Mouse (Mus musculus): ENCODE results near the gene Fxn. TPM values are rescaled to one million over a fixed set of nuclear protein-coding genes. Genes with fewer than 3 reads are reported as not detected.

The Fxn gene
- polyA plus RNA-seq (2015; fragmentation: Nextera tagmentation; extraction: Ambion mirVana) = 36.5 and 44.0 TPM in 2 replicates

DNA sequence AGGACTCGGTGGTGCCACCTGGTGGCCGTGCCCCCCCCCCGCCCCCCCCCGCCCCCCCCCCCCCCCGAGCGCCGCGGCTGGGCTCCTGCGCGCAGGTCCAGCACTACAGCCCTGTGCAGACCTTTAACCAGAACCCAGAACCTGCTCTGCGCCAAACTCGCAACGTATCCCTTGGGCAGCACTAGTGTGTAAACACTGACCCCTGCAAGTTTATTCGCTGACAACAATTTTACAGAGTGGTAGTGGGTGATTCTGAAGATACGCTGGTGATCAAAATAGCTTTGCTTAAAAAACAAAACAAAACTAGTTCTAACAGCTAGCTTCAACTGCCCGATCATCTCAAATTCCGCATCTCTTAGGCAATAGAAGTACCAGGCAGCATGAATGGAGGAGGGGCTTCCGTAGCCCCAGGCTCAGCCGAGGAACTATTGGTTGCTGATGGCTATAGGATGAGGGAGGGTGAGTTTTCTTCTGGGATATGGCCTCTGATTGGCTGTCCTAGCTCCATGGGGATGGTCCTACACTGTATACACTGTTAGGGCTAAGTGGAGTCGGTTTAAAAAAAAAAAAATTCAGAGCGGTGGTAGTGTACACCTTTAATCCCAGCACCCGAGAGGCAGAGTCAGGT is at the start of gene Fxn:
Gene Fxn, minus strand, starts transcription at position 5 of the 628 bp plus-strand sequence.
- Histone ChIP-seq H3K27me3 (ENCODE audit: control insufficient read depth, insufficient read depth, low read depth, low read length) (no peaks in the 10 kb centered on the region), H3K27ac (ENCODE audit: low read length) (peak within 1 kb of the TSS; percentile 91), H3K4me3 (ENCODE audit: low read depth, low read length) (peak within 1 kb of the TSS; percentile 76), H3K9ac (ENCODE audit: low read depth, low read length) (peak within 1 kb of the TSS; percentile 74), H3K9me3 (replicated peaks; ENCODE audit: control insufficient read depth, low read length) (no peaks in the 10 kb centered on the region), H3K4me1 (ENCODE audit: control insufficient read depth, low read depth, low read length) (peaks cover 25% of the 10 kb centered on the region), H3K36me3 (ENCODE audit: control insufficient read depth, insufficient read depth) (no peaks in the 10 kb centered on the region), H3K4me2 (ENCODE audit: low read depth, low read length) (peak within 1 kb of the TSS; percentile 85)
- ATAC-seq (ENCODE audit: low read depth) = peak; percentile 90
- WGBS (ENCODE audit: insufficient replicate concordance) = under 1% methylated on average over 16 of the region's 22 CpGs

DNA sequence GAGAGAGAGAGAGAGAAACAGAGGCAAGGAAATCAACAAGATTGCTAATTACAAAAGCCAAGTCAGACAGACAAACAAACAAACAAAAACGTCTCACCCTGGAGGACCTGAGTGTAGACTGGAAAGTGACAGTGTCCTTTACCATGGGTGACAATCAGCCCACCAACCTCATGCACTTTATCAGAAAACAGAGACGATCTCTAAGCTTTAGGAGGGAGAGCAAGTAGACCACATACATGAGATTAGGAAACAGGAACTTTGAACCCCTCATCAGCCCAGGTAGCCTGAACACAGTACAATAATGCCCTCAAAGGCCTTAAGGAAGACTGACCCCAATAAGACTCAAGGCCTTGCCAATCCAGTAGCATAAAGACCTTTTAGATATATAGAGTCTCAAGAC is 47.5 kb upstream of the Fxn start:
- ATAC-seq (ENCODE audit: low read depth) = no peak
- H3K4me2 ChIP-seq (ENCODE audit: low read depth, low read length) = no peak overlapping the region

DNA sequence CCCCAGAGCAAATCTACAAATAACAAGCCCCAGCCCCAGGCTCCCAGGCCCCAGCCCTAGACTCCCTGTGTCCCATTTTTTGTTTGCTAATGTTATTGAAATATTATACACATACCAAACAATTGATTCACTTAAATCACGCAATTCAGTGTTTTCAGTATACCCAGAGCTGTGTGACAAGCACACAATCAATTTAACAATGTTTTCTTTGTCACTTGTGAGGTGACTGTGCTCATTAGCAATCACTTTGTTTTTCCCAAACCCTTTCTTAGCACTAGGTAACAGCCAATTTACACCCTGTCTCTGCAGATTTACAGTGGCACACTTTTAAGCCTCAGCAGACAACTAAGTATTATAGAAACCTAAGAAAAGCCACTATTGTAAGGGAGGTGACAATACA is 46.6 kb upstream of the Fxn start:
- Histone ChIP-seq H3K9me3 (replicated peaks; ENCODE audit: control insufficient read depth, low read length) (no peaks in the 10 kb centered on the region), H3K9ac (ENCODE audit: low read depth, low read length) (no peak overlapping the region), H3K4me3 (ENCODE audit: low read depth, low read length) (no peak overlapping the region), H3K4me2 (ENCODE audit: low read depth, low read length) (no peak overlapping the region), H3K27me3 (ENCODE audit: control insufficient read depth, insufficient read depth, low read depth, low read length) (no peaks in the 10 kb centered on the region), H3K4me1 (ENCODE audit: control insufficient read depth, low read depth, low read length) (no peaks in the 10 kb centered on the region), H3K36me3 (ENCODE audit: control insufficient read depth, insufficient read depth) (no peaks in the 10 kb centered on the region), H3K27ac (ENCODE audit: low read length) (no peak overlapping the region)
- 67% methylated on average over 1 of the region's 1 CpGs for WGBS (ENCODE audit: insufficient replicate concordance)
- no peak for ATAC-seq (ENCODE audit: low read depth)

More for the DNA sequence above, 47.5 kb upstream of the Fxn start:
- WGBS (ENCODE audit: insufficient replicate concordance) = 27% methylated on average over 2 of the region's 2 CpGs
- Histone ChIP-seq H3K9me3 (replicated peaks; ENCODE audit: control insufficient read depth, low read length) (no peaks in the 10 kb centered on the region), H3K4me3 (ENCODE audit: low read depth, low read length) (no peak overlapping the region), H3K27me3 (ENCODE audit: control insufficient read depth, insufficient read depth, low read depth, low read length) (no peaks in the 10 kb centered on the region), H3K9ac (ENCODE audit: low read depth, low read length) (no peak overlapping the region), H3K36me3 (ENCODE audit: control insufficient read depth, insufficient read depth) (no peaks in the 10 kb centered on the region), H3K27ac (ENCODE audit: low read length) (no peak overlapping the region), H3K4me1 (ENCODE audit: control insufficient read depth, low read depth, low read length) (no peaks in the 10 kb centered on the region)

DNA sequence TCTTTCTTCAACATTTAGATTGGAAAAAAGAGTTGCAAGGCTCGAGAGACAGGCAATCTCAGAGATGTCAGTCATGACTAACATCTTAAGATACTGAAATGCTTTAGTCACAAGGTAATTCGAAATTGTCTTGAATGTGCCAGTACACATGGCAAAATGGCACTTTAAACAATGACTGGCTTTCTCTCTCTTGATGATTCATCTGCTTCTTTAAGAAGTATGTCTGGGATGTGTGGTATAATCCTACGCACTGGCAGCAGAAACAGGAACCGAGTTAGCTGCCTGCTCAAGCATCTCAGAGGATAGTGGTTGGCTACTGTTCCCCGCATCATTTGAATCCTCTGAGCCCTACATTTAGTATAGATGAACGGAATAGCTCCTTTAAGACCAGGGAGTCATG is 45.3 kb upstream of the Fxn start:
- Histone ChIP-seq H3K9me3 (replicated peaks; ENCODE audit: control insufficient read depth, low read length) (no peaks in the 10 kb centered on the region), H3K27ac (ENCODE audit: low read length) (no peak overlapping the region), H3K36me3 (ENCODE audit: control insufficient read depth, insufficient read depth) (no peaks in the 10 kb centered on the region), H3K4me1 (ENCODE audit: control insufficient read depth, low read depth, low read length) (no peaks in the 10 kb centered on the region), H3K4me2 (ENCODE audit: low read depth, low read length) (no peak overlapping the region), H3K4me3 (ENCODE audit: low read depth, low read length) (no peak overlapping the region), H3K27me3 (ENCODE audit: control insufficient read depth, insufficient read depth, low read depth, low read length) (no peaks in the 10 kb centered on the region), H3K9ac (ENCODE audit: low read depth, low read length) (no peak overlapping the region)
- WGBS (ENCODE audit: insufficient replicate concordance) = 65% methylated on average over 6 of the region's 6 CpGs
- ATAC-seq (ENCODE audit: low read depth) = no peak

DNA sequence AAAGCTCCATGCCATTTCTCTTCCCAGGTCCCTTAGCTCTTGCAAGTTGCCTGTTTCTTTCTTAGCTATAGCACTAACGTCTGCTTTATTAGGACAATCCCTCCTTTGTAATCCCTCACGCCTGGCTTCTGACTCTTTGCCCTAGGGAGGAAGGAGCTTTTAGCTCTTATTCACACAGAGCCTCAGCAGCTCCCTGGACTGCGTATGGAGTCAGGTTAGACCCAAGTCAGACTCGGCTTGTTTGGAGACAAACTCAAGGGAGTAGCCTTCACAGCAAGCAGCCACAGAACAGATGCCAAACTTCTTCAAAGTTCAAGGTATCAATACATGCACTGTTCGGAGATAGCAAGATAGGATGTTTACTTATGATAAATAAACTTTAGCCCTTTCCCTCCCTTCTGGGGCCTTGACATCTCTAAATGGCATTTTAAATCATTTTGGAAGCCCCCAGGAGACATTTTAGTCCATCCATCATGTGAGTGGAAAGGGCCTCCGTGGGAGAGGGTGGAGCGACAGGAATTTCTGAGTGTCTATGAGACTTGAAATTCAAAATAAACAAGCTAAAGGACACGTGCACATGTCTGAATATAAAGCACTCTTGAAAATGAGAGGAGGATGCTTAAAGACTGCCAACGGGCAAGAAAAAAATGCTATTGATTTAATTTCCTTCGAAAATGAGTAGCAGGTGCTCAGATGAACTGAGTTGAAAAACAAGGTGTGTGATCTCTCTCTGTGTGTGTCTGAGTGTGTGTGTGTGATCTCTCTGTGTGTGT is 43.6 kb upstream of the Fxn start:
- H3K9me3 ChIP-seq (replicated peaks; ENCODE audit: control insufficient read depth, low read length) = no peaks in the 10 kb centered on the region
- H3K4me3 ChIP-seq (ENCODE audit: low read depth, low read length) = no peak overlapping the region
- 56% methylated on average over 10 of the region's 10 CpGs for WGBS (ENCODE audit: insufficient replicate concordance)
- no peak overlapping the region for H3K4me2 ChIP-seq (ENCODE audit: low read depth, low read length)
- no peaks in the 10 kb centered on the region for H3K4me1 ChIP-seq (ENCODE audit: control insufficient read depth, low read depth, low read length)
- H3K27me3 ChIP-seq (ENCODE audit: control insufficient read depth, insufficient read depth, low read depth, low read length) = no peaks in the 10 kb centered on the region
- no peak overlapping the region for H3K27ac ChIP-seq (ENCODE audit: low read length)
- H3K36me3 ChIP-seq (ENCODE audit: control insufficient read depth, insufficient read depth) = no peaks in the 10 kb centered on the region
- H3K9ac ChIP-seq (ENCODE audit: low read depth, low read length) = no peak overlapping the region
- ATAC-seq (ENCODE audit: low read depth) = no peak

DNA sequence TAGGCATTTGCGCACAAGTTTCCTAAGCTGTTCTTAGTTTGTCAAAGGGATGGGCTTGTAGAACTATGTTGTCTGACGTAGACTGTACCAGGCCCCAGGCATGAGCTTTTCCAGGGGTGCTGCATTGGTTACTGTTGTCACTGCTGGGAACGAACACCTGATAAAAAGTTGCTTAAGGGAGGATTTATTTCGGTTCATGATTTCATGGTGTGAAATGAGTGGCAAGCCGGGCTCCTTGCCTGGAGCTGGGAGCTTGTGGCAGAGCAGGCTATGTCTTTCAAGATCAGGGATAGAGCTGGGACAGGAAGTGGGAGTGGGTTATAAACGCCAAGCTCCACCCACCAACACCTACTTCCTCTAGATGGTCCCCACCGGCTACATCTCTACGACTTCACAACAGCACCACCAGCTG is 41.5 kb upstream of the Fxn start:
- no peaks in the 10 kb centered on the region for H3K27me3 ChIP-seq (ENCODE audit: control insufficient read depth, insufficient read depth, low read depth, low read length)
- no peak for ATAC-seq (ENCODE audit: low read depth)
- WGBS (ENCODE audit: insufficient replicate concordance) = 79% methylated on average over 8 of the region's 8 CpGs
- H3K4me3 ChIP-seq (ENCODE audit: low read depth, low read length) = no peak overlapping the region
- H3K4me1 ChIP-seq (ENCODE audit: control insufficient read depth, low read depth, low read length) = no peaks in the 10 kb centered on the region
- no peak overlapping the region for H3K27ac ChIP-seq (ENCODE audit: low read length)
- H3K9me3 ChIP-seq (replicated peaks; ENCODE audit: control insufficient read depth, low read length) = no peaks in the 10 kb centered on the region
- no peaks in the 10 kb centered on the region for H3K36me3 ChIP-seq (ENCODE audit: control insufficient read depth, insufficient read depth)
- H3K9ac ChIP-seq (ENCODE audit: low read depth, low read length) = no peak overlapping the region
- no peak overlapping the region for H3K4me2 ChIP-seq (ENCODE audit: low read depth, low read length)

DNA sequence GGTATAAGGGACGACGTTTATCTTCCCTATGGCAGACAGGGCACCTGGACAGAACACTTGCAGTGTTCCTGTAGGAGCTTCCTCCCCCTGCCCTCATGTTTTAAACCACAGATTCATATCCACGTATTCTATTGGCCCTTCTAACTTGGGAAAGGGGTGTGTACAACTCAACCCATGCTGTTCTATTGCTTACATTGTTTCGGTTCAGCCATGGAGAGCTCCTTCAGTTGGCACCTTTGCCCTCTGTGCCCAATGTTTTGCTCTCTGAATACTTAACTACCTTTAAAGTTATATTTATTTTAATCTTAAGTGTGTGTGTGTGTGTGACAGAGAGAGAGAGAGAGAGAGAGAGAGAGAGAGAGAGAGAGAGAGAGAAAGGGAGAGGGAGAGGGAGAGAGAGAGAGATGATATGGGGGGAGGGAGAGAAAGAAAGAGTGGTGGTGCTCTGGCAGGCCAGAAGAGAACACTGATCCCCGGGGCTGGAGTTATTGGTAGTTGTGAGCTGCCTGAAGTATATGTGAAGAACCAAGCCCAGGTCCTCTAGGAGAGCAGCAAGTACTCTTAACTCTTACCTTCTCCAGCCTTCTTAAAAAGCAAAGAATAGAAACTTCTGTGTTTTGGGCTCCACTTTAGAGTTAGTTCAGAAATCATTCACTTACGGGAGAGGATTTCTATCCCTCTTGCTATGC is 41.0 kb upstream of the Fxn start:
- no peak for ATAC-seq (ENCODE audit: low read depth)
- WGBS (ENCODE audit: insufficient replicate concordance) = 78% methylated on average over 6 of the region's 6 CpGs

DNA sequence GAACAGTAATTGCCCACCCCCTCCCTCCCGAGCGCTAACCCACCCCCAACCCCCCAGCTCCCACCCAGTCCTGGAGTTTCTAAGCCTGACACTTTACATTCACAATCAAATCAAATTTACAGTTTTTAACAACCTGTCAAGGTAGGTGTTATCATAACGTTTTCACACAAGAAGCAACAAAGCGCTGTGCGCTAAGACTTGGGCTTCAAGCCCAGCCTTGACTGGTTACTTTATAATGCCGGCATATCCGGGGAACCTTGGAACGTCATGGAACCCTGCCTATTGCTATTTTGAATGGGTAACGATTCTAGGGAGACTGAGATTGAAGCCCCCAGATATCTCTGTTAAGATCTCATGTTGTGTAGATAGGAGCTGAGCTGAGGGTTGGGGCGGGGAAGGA is 37.8 kb upstream of the Fxn start:
- Histone ChIP-seq H3K9me3 (replicated peaks; ENCODE audit: control insufficient read depth, low read length) (no peaks in the 10 kb centered on the region), H3K4me3 (ENCODE audit: low read depth, low read length) (no peak overlapping the region), H3K27me3 (ENCODE audit: control insufficient read depth, insufficient read depth, low read depth, low read length) (no peaks in the 10 kb centered on the region), H3K9ac (ENCODE audit: low read depth, low read length) (no peak overlapping the region), H3K36me3 (ENCODE audit: control insufficient read depth, insufficient read depth) (no peaks in the 10 kb centered on the region), H3K27ac (ENCODE audit: low read length) (no peak overlapping the region), H3K4me1 (ENCODE audit: control insufficient read depth, low read depth, low read length) (no peaks in the 10 kb centered on the region), H3K4me2 (ENCODE audit: low read depth, low read length) (no peak overlapping the region)
- WGBS (ENCODE audit: insufficient replicate concordance) = 77% methylated on average over 10 of the region's 10 CpGs
- ATAC-seq (ENCODE audit: low read depth) = no peak

More for the DNA sequence above, 41.0 kb upstream of the Fxn start:
- H3K4me2 ChIP-seq (ENCODE audit: low read depth, low read length) = no peak overlapping the region
- H3K9ac ChIP-seq (ENCODE audit: low read depth, low read length) = no peak overlapping the region
- no peak overlapping the region for H3K4me3 ChIP-seq (ENCODE audit: low read depth, low read length)
- no peaks in the 10 kb centered on the region for H3K27me3 ChIP-seq (ENCODE audit: control insufficient read depth, insufficient read depth, low read depth, low read length)
- H3K9me3 ChIP-seq (replicated peaks; ENCODE audit: control insufficient read depth, low read length) = no peaks in the 10 kb centered on the region
- H3K4me1 ChIP-seq (ENCODE audit: control insufficient read depth, low read depth, low read length) = no peaks in the 10 kb centered on the region
- H3K36me3 ChIP-seq (ENCODE audit: control insufficient read depth, insufficient read depth) = no peaks in the 10 kb centered on the region
- no peak overlapping the region for H3K27ac ChIP-seq (ENCODE audit: low read length)

DNA sequence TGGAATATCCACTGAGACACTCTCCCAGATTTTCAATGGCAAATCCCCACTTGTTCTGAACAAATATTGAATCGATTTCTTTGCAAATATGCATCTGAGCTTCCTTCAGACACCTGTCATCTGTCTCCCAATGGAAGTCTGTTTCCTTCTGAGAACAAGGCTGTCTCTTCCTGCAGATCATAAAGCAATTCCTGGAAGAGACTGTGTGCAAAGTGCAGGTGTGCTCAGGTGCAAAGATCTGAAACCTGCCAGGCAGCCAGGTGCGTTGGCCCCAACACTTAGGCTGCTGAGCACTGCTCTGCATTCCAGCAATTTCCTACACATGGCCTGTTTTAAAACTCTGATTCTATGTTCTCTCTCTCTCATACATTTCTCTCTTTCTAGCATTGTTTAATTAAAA is 37.3 kb upstream of the Fxn start:
- no peaks in the 10 kb centered on the region for H3K4me1 ChIP-seq (ENCODE audit: control insufficient read depth, low read depth, low read length)
- H3K4me2 ChIP-seq (ENCODE audit: low read depth, low read length) = no peak overlapping the region
- H3K9ac ChIP-seq (ENCODE audit: low read depth, low read length) = no peak overlapping the region
- H3K4me3 ChIP-seq (ENCODE audit: low read depth, low read length) = no peak overlapping the region
- no peak overlapping the region for H3K27ac ChIP-seq (ENCODE audit: low read length)
- no peaks in the 10 kb centered on the region for H3K27me3 ChIP-seq (ENCODE audit: control insufficient read depth, insufficient read depth, low read depth, low read length)
- no peaks in the 10 kb centered on the region for H3K9me3 ChIP-seq (replicated peaks; ENCODE audit: control insufficient read depth, low read length)
- no peak for ATAC-seq (ENCODE audit: low read depth)
- 79% methylated on average over 2 of the region's 2 CpGs for WGBS (ENCODE audit: insufficient replicate concordance)
- H3K36me3 ChIP-seq (ENCODE audit: control insufficient read depth, insufficient read depth) = no peaks in the 10 kb centered on the region

Measured in liver, embryonic 16.5 days (tissue).